Mouse (Mus musculus): ENCODE data around the gene Chrna5. TPM values are rescaled to one million over a fixed set of nuclear protein-coding genes. Genes with fewer than 3 reads are reported as not detected.

Gene Chrna5
- polyA plus RNA-seq, 1 experiment from 2014 or later: 0.21 TPM

DNA sequence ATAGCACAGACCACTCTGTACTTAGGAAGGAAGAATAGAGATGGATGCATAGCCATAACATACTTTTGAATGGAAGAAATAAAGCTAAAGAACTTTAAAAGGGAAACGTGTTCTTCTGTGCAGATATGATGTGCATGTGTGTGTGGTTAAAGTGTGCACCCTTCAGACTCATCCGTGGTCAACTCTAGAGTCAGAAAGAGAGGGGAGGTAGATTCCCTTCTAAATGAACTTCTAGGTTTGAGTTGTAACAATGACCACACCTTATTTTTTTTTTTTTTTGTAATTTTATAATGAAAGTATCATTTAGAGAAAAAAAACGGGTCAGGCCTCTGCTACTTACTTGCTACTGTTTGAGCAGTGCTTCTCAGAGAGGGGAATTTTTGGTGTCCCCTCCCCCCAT is 9.7 kb downstream of the Chrna5 start:
- no peaks in the 10 kb centered on the region for H3K4me1 ChIP-seq (ENCODE audit: insufficient read depth)
- no peaks in the 10 kb centered on the region for H3K27me3 ChIP-seq (ENCODE audit: insufficient read depth, low read length)
- no peak for DNase-seq
- no peaks in the 10 kb centered on the region for H3K36me3 ChIP-seq (ENCODE audit: insufficient read depth)
- ATAC-seq (ENCODE audit: insufficient read depth): no peak
- no peak overlapping the region for H3K4me2 ChIP-seq
- H3K4me3 ChIP-seq (ENCODE audit: low read depth, low read length): no peak overlapping the region
- H3K9ac ChIP-seq: no peak overlapping the region
- no peaks in the 10 kb centered on the region for H3K9me3 ChIP-seq (ENCODE audit: low read depth, low read length)
- 71% methylated on average over 3 of the region's 3 CpGs for WGBS
- H3K27ac ChIP-seq (ENCODE audit: low read depth): no peak overlapping the region
- no peak for TF ChIP-seq CTCF (IDR thresholded peaks at IDR 0.05; ENCODE audit: low read depth)

DNA sequence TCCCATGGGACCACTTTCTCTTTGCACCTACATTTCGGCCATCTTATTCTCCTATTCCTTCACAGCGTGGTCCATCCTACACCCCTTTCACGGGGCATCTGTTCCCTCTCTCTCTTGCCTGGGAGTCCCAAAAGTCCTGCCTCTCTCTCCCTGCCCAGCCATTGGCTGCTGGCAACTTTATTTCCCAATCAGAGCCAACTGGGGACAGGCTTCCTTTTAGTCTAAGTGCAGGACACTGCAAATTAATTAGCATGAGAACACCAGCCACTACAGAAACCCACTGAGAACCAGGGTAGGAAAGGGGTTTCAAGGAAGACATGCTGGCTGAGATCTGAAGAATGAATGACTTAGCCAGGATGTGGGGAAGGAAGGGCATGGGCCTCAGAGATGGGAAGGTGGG is 13.7 kb downstream of the Chrna5 start:
- H3K36me3 ChIP-seq (ENCODE audit: insufficient read depth): no peaks in the 10 kb centered on the region
- no peak for TF ChIP-seq CTCF (IDR thresholded peaks at IDR 0.05; ENCODE audit: low read depth)
- DNase-seq: no peak
- ATAC-seq (ENCODE audit: insufficient read depth): no peak
- 52% methylated on average over 3 of the region's 3 CpGs for WGBS
- no peak overlapping the region for H3K4me3 ChIP-seq (ENCODE audit: low read depth, low read length)
- H3K9me3 ChIP-seq (ENCODE audit: low read depth, low read length): no peaks in the 10 kb centered on the region
- H3K9ac ChIP-seq: no peak overlapping the region
- no peaks in the 10 kb centered on the region for H3K4me1 ChIP-seq (ENCODE audit: insufficient read depth)
- no peak overlapping the region for H3K27ac ChIP-seq (ENCODE audit: low read depth)
- H3K27me3 ChIP-seq (ENCODE audit: insufficient read depth, low read length): no peaks in the 10 kb centered on the region
- H3K4me2 ChIP-seq: no peak overlapping the region

- H3K4me3 ChIP-seq (ENCODE audit: low read depth, low read length): no peak overlapping the region
- H3K9me3 ChIP-seq (ENCODE audit: low read depth, low read length): no peaks in the 10 kb centered on the region
- no peaks in the 10 kb centered on the region for H3K27me3 ChIP-seq (ENCODE audit: insufficient read depth, low read length)
- ATAC-seq (ENCODE audit: insufficient read depth): no peak
- no peak for DNase-seq
- no peaks in the 10 kb centered on the region for H3K36me3 ChIP-seq (ENCODE audit: insufficient read depth)
- 56% methylated on average over 3 of the region's 3 CpGs for WGBS
- H3K4me2 ChIP-seq: no peak overlapping the region
- H3K4me1 ChIP-seq (ENCODE audit: insufficient read depth): no peaks in the 10 kb centered on the region
- no peak for TF ChIP-seq CTCF (IDR thresholded peaks at IDR 0.05; ENCODE audit: low read depth)
- no peak overlapping the region for H3K9ac ChIP-seq
- H3K27ac ChIP-seq (ENCODE audit: low read depth): no peak overlapping the region
Observed at GRCm38 (mm10) chr9:54995645-54996044, 15.0 kb downstream of the Chrna5 start.

DNA sequence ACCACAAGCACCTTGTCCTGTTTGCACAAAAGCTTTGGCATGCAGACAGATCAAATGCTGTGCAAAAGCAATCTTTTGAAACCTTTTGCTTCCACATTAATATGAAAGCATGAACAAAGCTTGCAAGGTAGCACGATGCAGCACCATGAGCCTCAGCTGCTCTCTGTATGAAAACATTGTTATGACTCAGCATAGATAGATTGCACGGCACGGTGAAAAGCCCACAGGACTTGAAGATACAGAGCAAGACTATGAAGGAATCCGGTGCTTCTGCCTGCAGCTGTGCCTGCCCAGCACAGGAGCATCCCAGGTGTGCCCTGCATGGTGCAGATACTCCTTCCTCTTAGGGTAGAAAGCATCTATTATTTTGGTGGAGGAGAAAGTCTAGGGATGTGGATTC is 22.9 kb downstream of the Chrna5 start:
- 49% methylated on average over 4 of the region's 4 CpGs for WGBS
- no peak overlapping the region for H3K9ac ChIP-seq
- no peak overlapping the region for H3K4me3 ChIP-seq (ENCODE audit: low read depth, low read length)
- no peak for DNase-seq
- no peak overlapping the region for H3K4me2 ChIP-seq
- no peaks in the 10 kb centered on the region for H3K27me3 ChIP-seq (ENCODE audit: insufficient read depth, low read length)
- H3K9me3 ChIP-seq (ENCODE audit: low read depth, low read length): no peaks in the 10 kb centered on the region
- no peak overlapping the region for H3K27ac ChIP-seq (ENCODE audit: low read depth)
- TF ChIP-seq CTCF (IDR thresholded peaks at IDR 0.05; ENCODE audit: low read depth): no peak
- H3K36me3 ChIP-seq (ENCODE audit: insufficient read depth): no peaks in the 10 kb centered on the region
- no peaks in the 10 kb centered on the region for H3K4me1 ChIP-seq (ENCODE audit: insufficient read depth)
- ATAC-seq (ENCODE audit: insufficient read depth): no peak

GRCm38 (mm10) chr9:55009692-55010091 is 29.0 kb downstream of the Chrna5 start:
- H3K9me3 ChIP-seq (ENCODE audit: low read depth, low read length): no peaks in the 10 kb centered on the region

DNA sequence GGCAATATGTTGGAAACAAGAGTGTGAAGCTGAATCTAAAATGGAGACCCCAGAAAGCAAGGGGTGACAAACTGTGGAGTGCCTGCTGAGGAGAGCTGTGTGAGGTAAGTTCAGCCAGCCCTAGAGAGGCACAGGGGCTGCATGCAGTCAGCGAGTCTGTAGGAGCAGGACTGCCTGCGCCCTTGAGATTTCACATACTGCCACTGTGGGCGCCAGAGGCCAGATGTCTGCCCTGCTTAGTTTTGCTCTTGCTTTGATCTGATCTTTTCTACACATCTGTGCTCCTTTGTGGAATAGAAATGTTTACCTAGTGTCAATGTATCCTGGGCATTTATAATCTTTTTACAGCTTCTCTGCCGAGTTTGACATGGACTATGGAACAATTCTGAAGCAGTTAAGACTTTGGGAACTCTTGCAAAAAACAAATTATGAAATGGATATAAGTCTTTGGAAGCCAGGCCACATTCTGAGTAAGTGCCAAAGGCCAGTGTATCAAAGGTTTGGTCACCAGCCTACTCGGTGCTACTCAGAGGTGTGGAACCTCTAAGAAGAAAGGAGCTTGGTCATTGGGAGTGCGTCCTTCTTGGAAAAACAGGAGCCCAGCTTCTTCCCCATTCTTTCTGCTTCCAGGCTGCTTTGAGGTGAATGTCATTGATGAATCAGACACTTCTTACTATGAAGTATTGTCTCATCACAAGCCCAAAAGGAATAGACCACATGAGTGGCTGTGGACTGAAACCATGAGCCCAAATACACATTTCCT is 30.1 kb downstream of the Chrna5 start:
- Histone ChIP-seq H3K4me2 (no peak overlapping the region), H3K27ac (ENCODE audit: low read depth) (no peak overlapping the region), H3K4me1 (ENCODE audit: insufficient read depth) (no peaks in the 10 kb centered on the region), H3K9me3 (ENCODE audit: low read depth, low read length) (no peaks in the 10 kb centered on the region), H3K4me3 (ENCODE audit: low read depth, low read length) (no peak overlapping the region), H3K36me3 (ENCODE audit: insufficient read depth) (no peaks in the 10 kb centered on the region), H3K9ac (no peak overlapping the region), H3K27me3 (ENCODE audit: insufficient read depth, low read length) (no peaks in the 10 kb centered on the region)
- WGBS: 33% methylated on average over 6 of the region's 6 CpGs
- no peak for ATAC-seq (ENCODE audit: insufficient read depth)
- DNase-seq: peak; percentile 10
- 0 out of 2 replicates have a peak, but pooled peaks have one; percentile 15 for TF ChIP-seq CTCF (IDR thresholded peaks at IDR 0.05; ENCODE audit: low read depth)

More at GRCm38 (mm10) chr9:55009692-55010091, 29.0 kb downstream of the Chrna5 start:
- ATAC-seq (ENCODE audit: insufficient read depth) (no peak), DNase-seq (no peak)
- TF ChIP-seq CTCF (IDR thresholded peaks at IDR 0.05; ENCODE audit: low read depth): no peak
- Histone ChIP-seq H3K36me3 (ENCODE audit: insufficient read depth) (no peaks in the 10 kb centered on the region), H3K4me1 (ENCODE audit: insufficient read depth) (no peaks in the 10 kb centered on the region), H3K4me2 (no peak overlapping the region), H3K27ac (ENCODE audit: low read depth) (no peak overlapping the region), H3K4me3 (ENCODE audit: low read depth, low read length) (no peak overlapping the region), H3K9ac (no peak overlapping the region), H3K27me3 (ENCODE audit: insufficient read depth, low read length) (no peaks in the 10 kb centered on the region)
- 66% methylated on average over 2 of the region's 2 CpGs for whole genome bisulfite sequencing

DNA sequence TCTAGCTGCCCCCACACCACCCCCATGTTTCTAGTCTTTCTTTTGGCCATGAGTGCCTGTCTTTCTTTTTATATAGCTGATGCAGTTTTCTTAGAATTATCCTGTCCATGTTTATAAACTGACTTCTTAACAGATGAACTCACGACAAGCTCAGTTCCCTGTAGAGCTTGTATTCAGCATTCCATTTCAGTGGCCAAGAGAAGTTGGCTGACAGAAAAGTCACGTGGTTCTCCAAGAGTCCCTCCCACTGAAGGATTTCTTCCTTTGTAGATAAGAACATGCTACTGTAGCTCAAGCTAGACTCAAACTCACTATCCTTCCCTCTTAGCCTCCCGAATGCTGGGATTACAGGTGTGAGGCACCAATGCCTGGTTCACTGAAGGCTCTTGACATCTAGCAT is 36.2 kb downstream of the Chrna5 start:
- H3K27ac ChIP-seq (ENCODE audit: low read depth): no peak overlapping the region
- no peaks in the 10 kb centered on the region for H3K27me3 ChIP-seq (ENCODE audit: insufficient read depth, low read length)
- DNase-seq: no peak
- no peak overlapping the region for H3K9ac ChIP-seq
- no peaks in the 10 kb centered on the region for H3K4me1 ChIP-seq (ENCODE audit: insufficient read depth)
- no peak overlapping the region for H3K4me3 ChIP-seq (ENCODE audit: low read depth, low read length)
- no peak for TF ChIP-seq CTCF (IDR thresholded peaks at IDR 0.05; ENCODE audit: low read depth)
- H3K4me2 ChIP-seq: no peak overlapping the region
- no peaks in the 10 kb centered on the region for H3K9me3 ChIP-seq (ENCODE audit: low read depth, low read length)
- H3K36me3 ChIP-seq (ENCODE audit: insufficient read depth): no peaks in the 10 kb centered on the region
- no peak for ATAC-seq (ENCODE audit: insufficient read depth)
- 50% methylated on average over 3 of the region's 3 CpGs for WGBS

Data from lung, embryonic 14.5 days (tissue).